Mouse (Mus musculus) skeletal muscle tissue, adult 2 months (tissue): Measurements from ENCODE around the gene Trmt61a.

Experiments used
- DNase-seq: peaks from one replicate; pipeline ENCODE4 v3.0.0-alpha.2; 2012; ENCODE audit warnings: low read depth, low spot score

Gene Trmt61a

DNA sequence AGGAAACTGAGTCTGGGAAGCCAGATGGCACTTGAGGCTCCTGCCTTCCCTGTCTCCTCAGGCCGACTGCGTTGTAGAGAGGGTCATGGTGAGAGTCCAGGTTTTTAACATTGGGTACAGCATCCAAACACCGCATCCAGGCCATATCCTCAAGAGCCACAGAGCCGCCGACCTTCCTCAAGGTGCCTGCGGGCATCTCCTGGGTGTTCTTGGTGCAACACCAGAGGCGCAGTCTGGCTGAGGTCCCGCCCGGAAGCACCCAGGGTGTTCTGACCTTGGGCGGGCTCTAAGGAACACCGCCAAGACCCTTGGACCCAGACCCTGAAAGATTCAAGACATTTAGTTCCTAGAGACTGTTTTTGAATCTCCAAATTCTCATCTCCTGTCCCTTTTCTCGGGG, 5.3 kb upstream of the Trmt61a start:
- DNase-seq, result no peak

DNA sequence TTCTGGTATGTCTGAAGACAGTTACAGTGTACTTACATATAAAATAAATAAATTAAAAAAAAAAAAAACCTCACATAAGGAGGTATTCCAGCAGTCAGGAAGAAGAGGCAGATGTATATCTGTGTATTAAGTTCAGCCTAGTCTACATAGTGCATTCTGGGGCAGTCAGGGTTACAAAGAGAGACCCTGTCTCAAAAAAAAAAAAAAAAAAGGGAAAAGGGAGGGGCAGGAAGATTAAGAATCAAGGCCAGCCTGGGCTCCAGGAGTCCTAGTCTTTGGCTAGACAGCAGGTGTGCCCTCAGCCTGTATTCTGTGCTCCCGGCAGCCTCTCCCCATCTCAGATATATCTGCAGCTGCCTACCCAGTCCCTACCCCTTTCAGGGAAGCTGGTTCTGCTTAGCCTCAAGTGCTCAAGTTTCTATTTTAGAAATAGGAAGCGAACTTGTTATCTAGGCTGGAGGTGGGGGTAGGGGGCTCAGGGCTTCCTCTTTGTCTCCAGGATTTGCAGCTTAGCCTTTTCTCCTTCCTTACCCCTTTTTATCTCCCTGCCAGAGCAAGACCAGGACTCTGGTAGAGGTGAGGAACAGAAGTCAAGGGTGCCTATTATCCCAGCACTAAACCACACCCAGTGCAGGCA, 2.9 kb upstream of the Trmt61a start:
- DNase-seq, result no peak

DNA sequence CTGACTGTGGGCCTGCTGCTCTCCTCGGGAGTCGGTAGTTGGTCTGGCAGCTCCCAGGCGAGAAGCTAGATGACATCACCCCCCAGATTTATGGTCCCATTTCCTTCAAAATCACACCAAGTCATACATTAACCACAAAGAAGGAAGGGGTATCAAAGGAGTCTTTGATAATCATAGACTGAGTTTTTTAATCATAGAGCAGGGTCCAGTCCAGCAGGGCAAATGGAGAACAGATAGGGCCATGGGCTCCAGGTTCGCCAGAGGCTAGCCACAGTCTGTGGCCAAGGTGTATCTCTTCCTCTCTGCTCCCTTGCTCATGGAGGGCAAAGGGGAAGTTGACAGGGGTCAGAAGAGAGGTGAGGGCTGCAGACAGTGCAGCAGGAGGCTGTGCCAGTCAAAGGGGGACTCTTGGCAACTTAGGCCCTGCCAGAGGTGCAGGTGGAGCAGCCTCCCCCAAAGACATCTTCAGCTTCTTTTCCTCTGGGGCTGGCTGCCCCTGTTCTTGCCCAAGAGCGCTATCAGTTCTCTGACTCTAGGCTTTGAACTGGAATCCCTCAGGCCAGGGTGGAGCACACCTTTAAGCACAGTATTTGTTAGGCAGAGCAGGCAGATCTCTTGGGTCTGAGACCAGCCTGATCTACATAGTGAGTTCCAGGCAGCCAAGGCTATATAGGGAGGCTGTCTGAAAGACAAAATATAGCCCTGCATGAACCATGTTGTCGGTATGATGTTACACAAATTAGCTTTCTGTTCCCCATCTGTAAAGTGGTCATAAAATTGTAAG, 1.9 kb upstream of the Trmt61a start:
- no peak for DNase-seq

DNA sequence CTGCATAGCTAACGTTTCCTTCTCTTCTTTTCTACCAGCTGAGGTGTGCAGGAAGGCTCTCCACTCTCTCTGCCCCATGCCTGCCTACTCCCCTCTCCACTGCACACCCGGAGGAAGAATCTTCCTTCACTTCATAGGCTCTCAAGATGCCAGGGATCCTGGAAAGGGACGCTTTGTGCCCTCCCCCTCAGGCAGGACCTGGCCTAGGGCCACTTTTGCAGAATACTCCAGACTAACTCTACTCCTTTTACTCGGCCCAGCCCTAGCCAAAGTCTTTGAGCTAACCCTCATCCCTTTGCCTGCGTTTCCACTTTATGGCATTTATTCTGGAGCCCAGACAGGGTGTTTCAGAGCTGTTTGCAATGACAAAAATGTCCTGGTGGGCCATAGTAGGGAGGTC, 484 bp upstream of the Trmt61a start:
- DNase-seq, result no peak

DNA sequence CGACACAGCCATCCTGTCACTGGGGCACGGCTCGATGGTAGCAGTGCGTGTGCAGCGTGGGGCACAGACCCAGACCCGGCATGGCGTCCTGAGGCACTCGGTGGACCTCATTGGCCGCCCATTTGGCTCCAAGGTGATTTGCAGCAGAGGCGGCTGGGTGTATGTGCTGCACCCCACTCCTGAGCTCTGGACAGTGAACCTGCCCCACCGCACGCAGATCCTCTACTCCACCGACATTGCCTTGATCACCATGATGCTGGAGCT, 697 bp downstream of the Trmt61a start:
- DNase-seq, result no peak

DNA sequence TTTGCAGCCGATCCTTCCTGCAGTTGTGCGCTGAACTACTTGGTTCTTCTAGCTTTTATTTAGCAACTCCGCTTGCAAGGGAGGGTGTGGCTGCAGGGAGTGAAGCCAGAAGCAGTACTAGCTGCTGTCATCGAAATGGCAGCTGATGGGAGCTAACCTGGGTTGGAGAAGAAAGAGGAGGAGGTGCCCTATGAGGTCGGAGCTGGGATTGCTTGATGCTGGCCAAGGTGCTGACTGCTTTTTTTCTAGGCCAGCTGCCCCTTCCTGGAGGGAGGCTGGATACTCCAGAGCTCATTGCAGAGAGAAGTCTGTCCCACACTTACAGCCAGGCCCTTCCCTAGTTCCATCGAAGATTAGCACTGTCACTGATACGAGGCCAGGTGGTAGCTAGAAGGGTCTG, 1.1 kb downstream of the Trmt61a start:
- no peak for DNase-seq

DNA sequence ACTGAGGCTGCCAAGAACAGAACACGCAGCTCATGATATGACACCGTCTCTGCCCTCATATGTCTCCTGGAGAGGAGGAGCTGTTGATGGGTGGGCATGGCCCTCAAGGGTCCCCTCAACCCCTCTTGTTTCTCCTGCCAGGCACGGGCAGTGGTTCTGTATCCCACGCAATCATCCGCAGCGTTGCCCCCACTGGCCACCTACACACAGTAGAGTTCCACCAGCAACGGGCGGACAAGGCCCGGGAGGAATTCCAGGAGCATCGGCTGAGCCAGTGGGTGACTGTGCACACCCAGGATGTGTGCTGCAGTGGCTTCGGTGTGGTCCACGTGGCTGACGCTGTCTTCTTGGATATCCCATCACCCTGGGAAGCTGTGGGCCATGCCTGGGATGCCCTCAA, 2.8 kb downstream of the Trmt61a start:
- no peak for DNase-seq

DNA sequence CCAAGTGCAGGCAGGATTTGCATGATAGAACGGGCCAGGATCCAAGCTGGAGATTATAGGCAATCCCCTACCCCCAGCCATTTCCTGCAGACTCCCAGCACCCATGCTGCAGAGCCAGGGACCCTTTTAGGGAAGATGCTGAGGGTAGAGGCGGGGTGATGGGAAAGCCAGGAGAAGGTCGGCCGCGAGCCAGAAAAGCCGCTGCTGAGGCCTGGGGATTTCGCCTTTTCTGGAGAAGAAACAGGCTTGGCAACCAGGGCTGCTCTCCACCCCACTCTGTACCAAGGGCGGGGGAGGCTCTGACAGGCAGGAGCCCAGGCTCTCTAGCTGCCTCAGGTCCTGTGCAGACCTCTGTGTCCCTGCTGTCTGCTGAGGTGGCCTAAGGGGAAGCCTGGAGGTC, 3.4 kb downstream of the Trmt61a start:
- no peak for DNase-seq

DNA sequence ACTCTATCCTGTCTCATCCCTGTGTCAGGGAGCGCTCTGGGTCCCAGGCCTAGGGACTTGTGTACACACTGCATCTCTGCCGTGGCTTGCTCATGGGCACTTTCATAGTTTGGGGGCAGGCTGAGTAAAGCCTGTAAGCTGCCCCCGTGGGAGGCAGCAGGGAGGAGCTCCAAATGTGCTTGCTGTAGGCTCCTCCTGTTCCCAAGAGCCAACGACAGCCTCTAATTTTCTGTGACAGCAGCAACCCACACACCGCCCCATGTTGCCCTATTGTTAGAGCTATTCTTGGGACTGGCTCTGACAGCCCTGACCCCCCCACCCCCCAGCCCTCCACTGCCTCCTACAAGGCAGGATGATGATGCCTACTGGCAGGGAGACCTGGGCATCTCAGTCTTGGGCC, 4.1 kb downstream of the Trmt61a start:
- no peak for DNase-seq

DNA sequence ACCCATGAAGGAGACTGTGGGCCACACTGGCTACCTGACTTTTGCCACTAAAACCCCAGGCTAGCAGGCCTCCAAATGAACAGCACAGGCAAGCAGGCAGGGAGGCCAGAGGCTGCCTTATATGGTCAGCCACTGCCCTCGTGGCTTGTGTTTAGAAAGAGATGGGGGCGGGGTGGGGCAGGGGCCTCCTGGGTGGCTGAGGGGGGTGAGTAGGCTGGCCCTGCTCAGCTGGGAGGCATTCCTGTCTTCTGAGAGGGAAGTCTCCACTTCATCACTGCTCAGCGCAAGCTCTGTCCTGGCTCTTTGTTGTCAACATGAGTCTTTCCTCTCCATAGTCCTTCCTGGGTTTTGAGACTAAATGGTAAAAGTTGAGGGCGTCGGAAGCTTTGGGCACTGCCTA, 4.9 kb downstream of the Trmt61a start:
- no peak for DNase-seq

DNA sequence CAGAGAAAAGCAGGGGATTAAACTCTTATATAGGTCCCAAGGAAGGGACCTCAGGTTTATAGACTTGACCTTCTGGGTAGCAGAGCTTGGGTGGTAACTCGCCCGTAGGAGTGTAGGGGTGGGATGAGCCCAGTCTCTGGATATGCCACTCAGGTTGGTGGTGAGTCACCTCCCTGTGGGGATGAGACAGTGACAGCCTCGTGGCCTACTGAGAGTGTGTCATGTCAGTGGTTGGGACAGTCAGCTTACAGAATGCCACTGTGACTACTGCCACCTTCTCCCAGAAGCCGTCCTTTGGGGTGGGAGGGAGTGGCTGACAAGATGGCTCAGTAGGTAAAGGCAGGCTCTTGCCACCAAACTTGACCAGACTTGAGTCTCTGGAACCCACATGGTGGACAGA, 8.5 kb downstream of the Trmt61a start:
- no peak for DNase-seq

DNA sequence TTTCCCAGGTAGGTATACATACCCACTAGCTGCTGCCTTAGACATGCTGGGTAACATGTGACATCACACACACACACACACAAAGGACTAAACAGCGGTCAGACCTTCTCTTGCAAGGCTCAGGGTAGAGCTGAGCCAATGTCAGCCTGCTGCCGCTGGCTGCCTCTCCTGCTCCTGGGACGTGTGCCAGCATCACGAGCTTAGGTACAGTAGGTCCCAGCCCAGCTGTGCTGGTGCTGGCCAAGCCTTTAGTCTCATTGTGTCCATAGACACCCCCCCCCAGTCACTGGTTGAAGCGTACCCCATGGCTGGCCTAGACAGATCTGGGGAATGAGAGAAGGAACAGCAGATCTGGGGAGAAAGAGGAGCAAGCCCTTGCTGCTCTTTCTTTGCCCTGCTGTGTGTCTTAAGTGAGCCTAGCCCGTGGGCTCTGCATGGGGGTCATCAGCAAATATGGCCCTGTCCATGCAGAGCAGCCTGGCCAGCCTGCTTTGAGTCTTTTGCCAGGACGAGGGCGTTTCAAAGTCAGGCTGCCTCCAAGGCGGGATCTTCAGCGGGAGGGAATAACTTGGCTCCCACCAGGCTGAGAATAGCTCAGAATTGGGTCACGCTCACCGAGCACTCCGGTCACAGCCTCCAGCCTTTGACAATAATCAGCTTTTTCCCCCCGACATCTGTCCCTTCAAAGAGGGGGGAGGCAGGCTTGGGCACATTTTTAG, 9.6 kb downstream of the Trmt61a start:
- peak; percentile 90 for DNase-seq

DNA sequence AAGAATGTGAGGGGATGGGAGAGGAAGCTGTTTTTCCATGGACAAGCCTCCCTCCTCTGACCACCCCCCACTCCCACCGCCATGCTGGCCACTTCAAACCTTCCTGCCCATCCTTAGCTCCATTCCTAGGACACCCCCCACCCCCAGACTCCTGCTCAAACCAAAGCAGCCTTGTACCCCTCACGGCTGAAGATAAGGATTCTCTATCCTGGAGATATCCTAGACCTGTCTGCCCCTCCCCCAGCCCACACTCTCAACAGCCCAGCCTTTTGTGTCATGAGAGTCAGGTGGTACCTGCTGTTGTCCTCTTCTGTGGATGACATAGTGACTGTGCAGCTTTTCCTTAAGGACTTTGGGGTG, 10.1 kb downstream of the Trmt61a start:
- DNase-seq, result no peak

DNA sequence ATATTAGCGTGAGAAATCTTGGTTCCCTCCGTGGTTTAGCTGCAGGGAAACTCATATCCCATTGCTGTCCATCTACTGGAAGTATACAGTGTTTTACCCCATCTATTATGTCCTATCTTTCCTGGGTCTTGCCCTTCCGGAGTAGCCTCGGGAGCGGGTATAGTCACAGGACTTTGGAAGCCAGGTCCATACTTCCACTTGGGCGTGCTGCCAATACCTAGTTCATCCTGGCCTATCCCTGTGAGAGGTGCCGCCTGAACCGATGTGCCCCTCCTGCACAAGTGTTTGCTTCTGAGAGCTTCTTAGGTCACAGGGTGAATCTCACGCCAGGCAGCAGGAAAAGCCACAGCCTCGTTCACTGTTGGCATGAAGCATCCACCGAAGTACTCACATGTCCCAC, 11.5 kb downstream of the Trmt61a start:
- no peak for DNase-seq

DNA sequence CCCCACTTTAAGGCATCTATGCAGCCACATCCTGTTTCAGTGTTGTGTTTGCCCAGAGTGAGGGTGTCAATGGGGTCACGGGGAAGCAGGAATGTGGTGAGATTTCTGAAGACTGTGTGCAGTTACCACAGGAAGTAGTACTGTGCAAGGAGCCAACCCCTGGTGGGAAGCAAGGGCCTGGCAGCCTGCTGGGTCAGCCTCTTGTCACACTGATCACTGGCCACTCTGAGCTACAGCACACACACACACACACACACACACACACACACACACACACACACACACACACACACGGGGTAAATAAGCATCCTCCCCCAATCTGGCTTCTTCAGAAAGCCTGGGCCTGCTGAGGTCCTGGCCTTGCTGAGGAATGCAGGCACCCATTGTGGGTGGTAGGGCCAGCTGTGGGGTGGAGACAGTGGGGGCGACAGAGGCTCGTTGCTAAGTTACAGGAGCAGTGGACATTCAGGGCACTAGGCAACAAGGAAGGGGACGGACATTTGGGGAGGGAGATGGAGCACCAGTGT, 13.5 kb downstream of the Trmt61a start:
- no peak for DNase-seq

DNA sequence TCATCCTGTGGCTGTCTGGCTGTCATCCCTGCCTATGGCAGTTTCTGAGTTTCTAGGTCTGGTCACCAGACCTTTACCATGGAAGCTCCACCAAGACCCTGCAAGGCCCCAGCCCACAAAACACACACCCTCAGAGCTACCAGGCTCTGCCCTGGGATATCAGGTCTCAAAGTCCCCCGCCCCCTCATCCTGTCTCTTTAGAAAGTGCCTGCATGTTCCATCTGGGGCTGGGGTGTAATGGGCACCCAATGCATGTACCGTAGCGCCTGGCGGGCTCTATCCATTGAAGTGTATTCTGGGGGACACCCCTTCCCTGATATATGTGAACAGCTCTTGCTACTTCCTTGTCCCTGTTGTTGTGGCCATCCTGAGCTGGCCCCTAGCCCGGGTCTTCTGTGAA, 15.0 kb downstream of the Trmt61a start:
- no peak for DNase-seq

DNA sequence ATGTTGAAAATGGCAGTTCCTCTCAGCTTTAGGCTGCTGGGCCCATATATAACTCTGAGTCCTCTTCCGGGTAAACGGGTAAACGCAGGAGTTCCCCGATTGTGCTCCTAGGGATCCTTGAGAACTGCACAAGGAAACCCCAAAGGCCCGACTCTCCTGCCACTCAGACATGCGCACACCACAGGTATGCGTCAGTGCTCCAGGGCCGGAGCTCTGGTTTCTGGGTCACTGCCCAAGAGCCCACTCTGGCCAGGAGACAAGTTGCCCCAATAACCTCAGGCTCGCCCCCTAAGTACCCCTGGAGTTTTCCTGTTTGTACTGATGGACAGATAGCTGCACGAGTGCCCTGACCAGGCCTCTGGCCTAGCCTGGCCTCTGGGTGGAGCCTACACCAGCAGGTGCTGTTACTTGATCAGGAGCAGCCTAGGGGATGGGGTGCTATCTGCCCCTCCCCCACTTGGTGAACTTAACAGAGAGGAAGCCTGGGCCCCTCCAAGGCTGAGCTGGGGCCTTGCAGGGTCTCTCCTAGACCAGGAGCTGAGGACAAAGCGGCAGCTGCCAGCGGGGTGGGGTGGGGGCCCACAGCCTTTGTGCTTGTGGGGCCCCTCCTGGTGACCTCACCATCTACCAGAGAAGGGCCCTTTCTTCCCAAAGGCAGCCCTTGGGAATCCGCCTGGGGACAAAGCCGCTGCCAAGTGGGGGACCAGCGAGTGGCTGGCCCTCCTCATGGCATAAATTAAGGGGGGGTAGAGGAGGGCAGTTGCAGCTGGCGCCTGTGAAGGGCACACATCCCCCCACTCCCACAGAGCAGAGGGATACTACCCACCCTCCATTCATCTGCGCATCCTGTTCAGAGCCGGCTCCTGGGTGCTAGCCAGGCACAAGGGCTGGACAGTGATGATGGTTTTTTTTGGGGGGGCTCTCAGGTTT, 15.7 kb downstream of the Trmt61a start:
- DNase-seq, result no peak

DNA sequence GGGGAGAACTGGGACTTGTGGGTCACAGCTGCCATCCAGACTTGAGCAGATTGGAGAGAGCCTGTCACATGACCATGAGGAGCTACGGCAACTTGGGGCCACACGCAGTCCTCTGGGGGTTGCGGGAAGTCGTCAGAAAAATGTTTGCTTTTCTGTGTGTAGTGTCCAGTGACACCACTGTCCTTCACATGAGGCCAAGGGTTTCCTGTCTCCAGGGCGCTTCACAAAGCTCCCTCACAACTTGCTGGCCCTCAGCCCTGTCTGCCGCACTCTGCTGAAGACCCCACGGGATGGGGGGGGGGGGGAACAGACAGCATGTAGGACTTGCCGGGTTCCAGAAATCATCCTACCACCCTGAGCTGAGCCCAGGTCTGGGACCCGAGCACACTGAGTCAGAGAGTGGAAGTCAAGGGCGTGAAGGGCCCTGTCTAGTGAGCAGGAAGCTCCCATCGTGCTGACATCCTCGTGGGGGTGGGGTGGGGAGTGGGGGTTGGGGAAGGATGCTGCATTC, 16.4 kb downstream of the Trmt61a start:
- DNase-seq, result no peak

DNA sequence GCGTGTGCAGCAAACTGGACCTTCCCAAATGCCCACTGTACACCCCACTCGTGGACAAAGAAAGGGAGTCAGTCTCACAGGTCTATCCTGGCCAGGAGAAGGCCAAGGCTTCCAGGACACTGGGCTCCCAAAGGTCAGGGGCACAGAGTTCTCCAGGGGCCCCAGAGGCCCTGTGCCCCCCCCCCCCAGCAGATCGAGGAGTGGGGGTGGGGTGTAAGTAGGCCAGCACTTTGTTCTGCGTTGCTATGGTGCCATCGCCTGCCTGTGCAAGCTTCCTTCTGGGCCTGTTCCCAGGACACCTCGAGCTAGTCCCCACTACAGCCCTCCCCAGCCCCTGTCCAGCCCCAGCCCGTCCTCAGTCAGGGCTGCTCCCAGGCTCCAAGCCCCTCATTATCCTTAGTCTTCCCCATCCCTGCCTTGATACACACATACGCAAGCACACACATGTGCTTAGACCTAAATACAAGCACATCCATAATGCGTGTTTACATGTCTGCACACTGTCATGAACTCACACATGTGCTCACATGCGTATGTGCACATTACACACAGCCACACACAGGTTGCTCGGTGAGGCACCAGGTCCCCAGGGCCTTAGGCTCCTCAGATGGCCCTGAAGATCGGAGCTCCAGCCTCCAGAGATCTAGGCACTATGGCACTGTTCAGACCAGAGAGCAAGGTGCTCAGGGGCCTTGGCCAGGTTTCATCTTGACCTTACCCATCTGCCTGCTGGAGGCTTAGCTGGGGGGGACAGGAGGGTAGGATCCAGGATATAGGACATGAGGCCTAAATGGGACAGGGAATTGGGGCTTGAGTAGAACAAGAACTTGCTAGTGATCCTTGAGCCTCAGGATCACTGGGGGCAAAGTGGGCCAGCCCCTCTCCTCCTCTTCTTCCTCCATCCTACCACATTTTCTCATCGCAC, 17.2 kb downstream of the Trmt61a start:
- DNase-seq, result no peak

DNA sequence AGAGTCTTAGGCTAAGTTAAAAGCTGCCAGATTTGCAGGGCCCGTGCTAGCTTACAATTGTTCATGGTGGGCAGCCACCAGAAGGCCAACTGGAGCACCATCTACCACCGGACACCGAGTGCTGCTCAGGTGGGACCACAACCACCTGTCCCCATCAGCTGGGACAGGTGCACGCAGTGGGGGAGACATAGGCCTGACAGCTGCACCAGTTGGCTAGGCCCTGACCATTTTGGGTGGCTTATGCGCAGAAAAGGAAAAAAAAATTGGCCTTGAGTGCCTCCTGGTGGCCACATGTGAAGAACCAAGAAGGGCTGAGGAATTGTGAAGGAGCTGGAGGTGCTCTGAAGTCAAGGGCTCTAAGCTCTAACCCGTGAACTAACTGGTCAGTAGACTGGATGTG, 18.3 kb downstream of the Trmt61a start:
- DNase-seq, result peak; percentile 74

DNA sequence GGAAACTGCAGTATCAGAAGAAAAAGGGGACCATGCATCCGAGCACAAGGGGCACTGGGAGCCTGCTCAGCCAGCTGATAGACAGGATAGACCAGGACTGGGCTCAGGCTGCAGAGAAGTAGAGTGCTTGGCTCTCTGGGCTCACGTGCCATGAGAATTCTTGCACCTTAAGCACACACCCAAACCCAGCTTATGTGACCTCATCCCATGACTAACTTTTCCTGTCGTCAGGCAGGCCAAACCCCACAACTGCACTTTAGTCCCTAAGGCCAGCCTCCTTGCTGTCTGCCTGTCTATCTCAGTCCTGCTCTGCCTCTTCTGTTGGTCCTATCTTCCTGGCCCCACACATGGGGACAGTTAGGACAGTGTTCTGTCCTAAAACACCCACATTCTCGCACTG, 19.8 kb downstream of the Trmt61a start:
- no peak for DNase-seq
